Mouse (Mus musculus) small intestine, adult 2 months (tissue): ENCODE measurements around the gene Krtap22-2.

Experiments used
- CTCF ChIP-seq: fragments of 200-500 bp; IDR thresholded peaks from 2 replicates; pipeline ENCODE4 v1.5.1; 2012; ENCODE audit warnings: low read depth, mild to moderate bottlenecking, control low read depth, inconsistent platforms, low read length, moderate library complexity, mixed read lengths; ENCODE audit not compliant: insufficient replicate concordance, insufficient read length; ENCODE audit errors: extremely low read depth
- POLR2A ChIP-seq: fragments of 200-500 bp; IDR thresholded peaks from 2 replicates; pipeline ENCODE4 v1.6.1; 2012; ENCODE audit warnings: low read depth, mild to moderate bottlenecking, control low read depth, inconsistent platforms, low read length, moderate library complexity

- TF ChIP-seq CTCF, result no peak
- no peak for TF ChIP-seq POLR2A
Observed at GRCm38 (mm10) chr16:89010659-89011058, at the start of gene Krtap22-2.
